Mouse (Mus musculus): ENCODE measurements around the gene Cplx2. TPM values are rescaled to one million over a fixed set of nuclear protein-coding genes. Genes with fewer than 3 reads are reported as not detected.

Gene Cplx2
- polyA plus RNA-seq, 1 experiment: 3.5 TPM

DNA sequence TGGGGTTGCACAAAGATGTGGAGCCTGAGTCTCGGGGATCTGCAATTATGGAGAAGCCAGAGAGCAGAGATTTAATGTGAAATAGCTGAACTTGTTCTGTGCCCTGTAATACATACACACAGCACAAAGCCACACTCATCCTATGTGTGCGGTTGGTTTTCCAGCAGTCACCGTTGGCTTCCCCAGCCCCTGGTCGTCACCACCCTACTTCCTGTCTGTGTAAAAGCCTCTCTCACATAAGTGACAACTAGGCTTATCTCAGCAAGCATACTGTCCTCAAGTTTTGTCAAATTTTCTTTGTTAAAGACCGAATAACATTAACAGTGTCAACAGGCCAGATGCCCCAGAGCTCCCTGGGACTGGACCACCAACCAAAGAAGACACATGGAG, 30.0 kb downstream of the Cplx2 start:
- no peaks in the 10 kb centered on the region for H3K27me3 ChIP-seq (ENCODE audit: control insufficient read depth, insufficient read depth, low read length)
- no peak for DNase-seq (ENCODE audit: low read depth in 1 of 2, low spot score in 2 of 2)
- no peak overlapping the region for H3K27ac ChIP-seq (ENCODE audit: insufficient read depth, low read length)
- H3K36me3 ChIP-seq (ENCODE audit: control insufficient read depth, insufficient read depth, low read length): no peaks in the 10 kb centered on the region
- no peak overlapping the region for H3K4me3 ChIP-seq (ENCODE audit: extremely low read depth, insufficient read depth, insufficient read length)
- WGBS: 24% methylated on average over 5 of the region's 5 CpGs
- no peak for TF ChIP-seq CTCF (IDR thresholded peaks at IDR 0.05; ENCODE audit: extremely low read depth, insufficient read depth, insufficient read length, insufficient replicate concordance)
- TF ChIP-seq POLR2A (IDR thresholded peaks at IDR 0.05; ENCODE audit: low read depth, low read length): no peak
- H3K4me1 ChIP-seq (ENCODE audit: control insufficient read depth, insufficient read depth, insufficient read length): no peaks in the 10 kb centered on the region

GRCm38 (mm10) chr13:54402346-54402745, 31.2 kb downstream of the Cplx2 start:
- no peaks in the 10 kb centered on the region for H3K4me1 ChIP-seq (ENCODE audit: control insufficient read depth, insufficient read depth, insufficient read length)

DNA sequence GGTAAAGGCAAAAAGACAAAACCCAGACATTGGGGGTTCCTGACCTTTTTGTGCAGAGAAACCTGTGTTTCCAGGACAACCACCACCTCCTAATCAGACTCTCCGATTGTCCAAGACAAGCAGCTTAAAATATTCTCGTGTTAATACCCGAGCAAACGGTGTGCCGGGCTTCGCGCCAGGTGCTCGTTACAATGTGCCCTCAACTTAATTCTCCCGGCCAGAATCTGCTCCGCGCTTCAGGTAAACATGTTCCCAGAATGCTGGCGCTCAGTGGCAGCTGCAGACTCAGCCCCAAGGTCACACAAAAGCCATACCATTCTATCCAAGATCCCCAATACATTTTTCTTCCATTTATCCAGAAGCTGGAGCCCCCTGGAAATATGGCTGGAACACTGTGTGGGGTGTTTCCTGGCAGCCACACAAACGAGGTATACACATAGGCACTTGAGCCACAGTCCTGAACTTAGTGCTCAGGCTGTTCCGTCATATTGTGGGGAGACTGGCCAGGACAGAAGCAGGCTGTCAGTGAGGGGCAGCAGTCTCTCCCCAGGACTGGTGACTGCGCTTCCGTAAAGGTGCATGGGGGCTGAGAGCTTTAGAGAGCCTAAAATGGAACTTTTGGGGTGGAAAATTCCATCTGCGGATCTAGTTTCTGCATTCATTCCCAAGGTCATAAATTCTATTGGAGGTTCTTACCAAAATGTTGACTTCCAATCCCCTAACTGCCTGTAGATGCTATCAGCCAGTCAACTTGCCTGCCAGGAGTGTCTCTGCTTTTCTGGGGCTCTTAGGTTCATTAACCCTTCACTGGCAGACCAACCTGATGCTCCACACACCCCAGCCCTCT, 32.3 kb downstream of the Cplx2 start:
- 84% methylated on average over 17 of the region's 17 CpGs for WGBS
- Histone ChIP-seq H3K27ac (ENCODE audit: insufficient read depth, low read length) (no peak overlapping the region), H3K27me3 (ENCODE audit: control insufficient read depth, insufficient read depth, low read length) (no peaks in the 10 kb centered on the region), H3K4me3 (ENCODE audit: extremely low read depth, insufficient read depth, insufficient read length) (no peak overlapping the region), H3K4me1 (ENCODE audit: control insufficient read depth, insufficient read depth, insufficient read length) (no peaks in the 10 kb centered on the region), H3K36me3 (ENCODE audit: control insufficient read depth, insufficient read depth, low read length) (no peaks in the 10 kb centered on the region)
- TF ChIP-seq POLR2A (IDR thresholded peaks at IDR 0.05; ENCODE audit: low read depth, low read length) (no peak), CTCF (IDR thresholded peaks at IDR 0.05; ENCODE audit: extremely low read depth, insufficient read depth, insufficient read length, insufficient replicate concordance) (no peak)
- no peak for DNase-seq (ENCODE audit: low read depth in 1 of 2, low spot score in 2 of 2)

More at GRCm38 (mm10) chr13:54402346-54402745, 31.2 kb downstream of the Cplx2 start:
- TF ChIP-seq POLR2A (IDR thresholded peaks at IDR 0.05; ENCODE audit: low read depth, low read length) (no peak), CTCF (IDR thresholded peaks at IDR 0.05; ENCODE audit: extremely low read depth, insufficient read depth, insufficient read length, insufficient replicate concordance) (no peak)
- no peaks in the 10 kb centered on the region for H3K27me3 ChIP-seq (ENCODE audit: control insufficient read depth, insufficient read depth, low read length)
- no peak for DNase-seq (ENCODE audit: low read depth in 1 of 2, low spot score in 2 of 2)
- 73% methylated on average over 4 of the region's 4 CpGs for WGBS
- no peak overlapping the region for H3K27ac ChIP-seq (ENCODE audit: insufficient read depth, low read length)
- H3K4me3 ChIP-seq (ENCODE audit: extremely low read depth, insufficient read depth, insufficient read length): no peak overlapping the region
- H3K36me3 ChIP-seq (ENCODE audit: control insufficient read depth, insufficient read depth, low read length): no peaks in the 10 kb centered on the region

DNA sequence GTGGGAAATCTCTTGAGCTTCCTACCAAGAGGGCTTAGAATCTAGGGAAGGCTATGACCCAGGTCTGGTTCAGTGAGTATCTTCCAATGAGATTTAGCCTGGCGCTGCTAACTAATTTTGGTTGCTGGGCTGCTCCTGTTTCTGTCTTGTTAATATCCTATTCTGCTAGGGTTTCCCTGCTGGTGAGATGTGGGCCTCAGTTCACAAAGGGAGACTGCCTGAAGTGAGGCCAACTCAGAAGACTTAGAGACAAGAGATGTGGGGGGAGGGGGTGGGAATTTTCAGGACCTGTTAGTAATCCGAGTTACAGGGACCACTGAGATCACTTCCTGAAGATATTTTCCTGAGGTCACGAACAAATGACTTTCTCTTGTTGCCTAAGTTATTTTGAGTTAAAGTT, 33.1 kb downstream of the Cplx2 start:
- Histone ChIP-seq H3K27ac (ENCODE audit: insufficient read depth, low read length) (no peak overlapping the region), H3K36me3 (ENCODE audit: control insufficient read depth, insufficient read depth, low read length) (no peaks in the 10 kb centered on the region), H3K27me3 (ENCODE audit: control insufficient read depth, insufficient read depth, low read length) (no peaks in the 10 kb centered on the region), H3K4me1 (ENCODE audit: control insufficient read depth, insufficient read depth, insufficient read length) (no peaks in the 10 kb centered on the region), H3K4me3 (ENCODE audit: extremely low read depth, insufficient read depth, insufficient read length) (no peak overlapping the region)
- no peak for DNase-seq (ENCODE audit: low read depth in 1 of 2, low spot score in 2 of 2)
- TF ChIP-seq CTCF (IDR thresholded peaks at IDR 0.05; ENCODE audit: extremely low read depth, insufficient read depth, insufficient read length, insufficient replicate concordance) (no peak), POLR2A (IDR thresholded peaks at IDR 0.05; ENCODE audit: low read depth, low read length) (no peak)
- WGBS: 77% methylated on average over 3 of the region's 3 CpGs

- WGBS: 78% methylated on average over 2 of the region's 2 CpGs
- TF ChIP-seq CTCF (IDR thresholded peaks at IDR 0.05; ENCODE audit: extremely low read depth, insufficient read depth, insufficient read length, insufficient replicate concordance) (no peak), POLR2A (IDR thresholded peaks at IDR 0.05; ENCODE audit: low read depth, low read length) (no peak)
- DNase-seq (ENCODE audit: low read depth in 1 of 2, low spot score in 2 of 2): no peak
- Histone ChIP-seq H3K4me1 (ENCODE audit: control insufficient read depth, insufficient read depth, insufficient read length) (no peaks in the 10 kb centered on the region; the same call in 1 of the 2 replicates), H3K27ac (ENCODE audit: insufficient read depth, low read length) (no peak overlapping the region), H3K27me3 (ENCODE audit: control insufficient read depth, insufficient read depth, low read length) (no peaks in the 10 kb centered on the region), H3K36me3 (ENCODE audit: control insufficient read depth, insufficient read depth, low read length) (no peaks in the 10 kb centered on the region), H3K4me3 (ENCODE audit: extremely low read depth, insufficient read depth, insufficient read length) (no peak overlapping the region)
These were observed 34.7 kb downstream of the Cplx2 start for GRCm38 (mm10) chr13:54405805-54406204.

GRCm38 (mm10) chr13:54411656-54412055, 40.5 kb downstream of the Cplx2 start:
- Histone ChIP-seq H3K4me1 (ENCODE audit: control insufficient read depth, insufficient read depth, insufficient read length) (peaks cover 2% of the 10 kb centered on the region), H3K27ac (ENCODE audit: insufficient read depth, low read length) (peak overlapping the region; percentile 84), H3K4me3 (ENCODE audit: extremely low read depth, insufficient read depth, insufficient read length) (peak overlapping the region; percentile 27; the same call in 1 of the 2 replicates), H3K36me3 (ENCODE audit: control insufficient read depth, insufficient read depth, low read length) (no peaks in the 10 kb centered on the region), H3K27me3 (ENCODE audit: control insufficient read depth, insufficient read depth, low read length) (no peaks in the 10 kb centered on the region)
- no peak for DNase-seq (ENCODE audit: low read depth in 1 of 2, low spot score in 2 of 2)
- TF ChIP-seq POLR2A (IDR thresholded peaks at IDR 0.05; ENCODE audit: low read depth, low read length): no peak
- TF ChIP-seq CTCF (IDR thresholded peaks at IDR 0.05; ENCODE audit: extremely low read depth, insufficient read depth, insufficient read length, insufficient replicate concordance): no peak
- 74% methylated on average over 3 of the region's 3 CpGs for WGBS

GRCm38 (mm10) chr13:54412236-54412635, 41.1 kb downstream of the Cplx2 start:
- TF ChIP-seq CTCF (IDR thresholded peaks at IDR 0.05; ENCODE audit: extremely low read depth, insufficient read depth, insufficient read length, insufficient replicate concordance) (no peak), POLR2A (IDR thresholded peaks at IDR 0.05; ENCODE audit: low read depth, low read length) (no peak)
- 15% methylated on average over 7 of the region's 7 CpGs for WGBS
- H3K27me3 ChIP-seq (ENCODE audit: control insufficient read depth, insufficient read depth, low read length): no peaks in the 10 kb centered on the region
- H3K4me3 ChIP-seq (ENCODE audit: extremely low read depth, insufficient read depth, insufficient read length): peak overlapping the region; percentile 27; the same call in 1 of the 2 replicates
- H3K36me3 ChIP-seq (ENCODE audit: control insufficient read depth, insufficient read depth, low read length): no peaks in the 10 kb centered on the region
- no peak for DNase-seq (ENCODE audit: low read depth in 1 of 2, low spot score in 2 of 2)
- H3K27ac ChIP-seq (ENCODE audit: insufficient read depth, low read length): peak overlapping the region; percentile 84
- H3K4me1 ChIP-seq (ENCODE audit: control insufficient read depth, insufficient read depth, insufficient read length): peaks cover 2% of the 10 kb centered on the region

Measured in spleen, adult 2 months (tissue).